Mouse (Mus musculus) kidney, adult 18-20 months (tissue): ENCODE data around the gene Chil1.

Source experiments
- DNase-seq: peaks from one replicate; pipeline ENCODE4 v3.0.0; 2021

Gene Chil1

DNA sequence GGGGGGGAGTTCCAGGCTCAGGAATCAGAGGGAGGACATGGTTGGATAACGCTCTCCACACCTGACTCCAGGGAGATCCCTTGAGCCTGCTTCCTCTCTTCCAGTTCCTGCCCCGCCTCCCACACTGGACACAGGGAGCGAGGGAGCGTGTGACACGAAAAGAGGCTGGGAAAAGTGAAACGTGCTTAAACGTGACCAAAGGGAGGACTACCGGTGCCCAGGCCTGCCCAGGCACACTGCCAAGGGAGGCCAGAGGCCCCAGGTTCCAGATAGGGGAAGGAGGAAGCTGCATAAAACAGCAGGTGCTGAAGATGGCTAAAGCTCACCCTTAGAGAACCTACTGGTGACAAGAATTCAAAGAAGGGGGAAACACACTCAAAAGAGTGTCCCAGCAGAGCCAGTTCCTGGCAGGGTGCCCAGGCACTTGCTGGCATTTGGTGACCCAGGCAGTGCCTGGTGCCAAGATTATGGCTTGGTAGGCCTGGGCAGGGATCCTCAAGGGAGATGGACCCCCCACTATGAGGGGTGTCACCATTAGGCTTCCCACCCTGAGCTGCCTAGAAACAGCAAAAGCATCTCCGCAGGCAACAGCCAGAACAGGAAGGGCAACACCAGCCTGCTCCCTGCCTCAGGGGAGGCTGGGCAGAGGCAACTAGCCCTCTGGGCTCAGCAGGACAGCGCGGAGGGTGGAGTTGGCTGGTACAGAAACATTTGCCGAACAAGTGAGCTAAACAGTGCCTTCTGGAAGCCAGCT is 51.0 kb downstream of the Chil1 start:
- peak; percentile 61 for DNase-seq

DNA sequence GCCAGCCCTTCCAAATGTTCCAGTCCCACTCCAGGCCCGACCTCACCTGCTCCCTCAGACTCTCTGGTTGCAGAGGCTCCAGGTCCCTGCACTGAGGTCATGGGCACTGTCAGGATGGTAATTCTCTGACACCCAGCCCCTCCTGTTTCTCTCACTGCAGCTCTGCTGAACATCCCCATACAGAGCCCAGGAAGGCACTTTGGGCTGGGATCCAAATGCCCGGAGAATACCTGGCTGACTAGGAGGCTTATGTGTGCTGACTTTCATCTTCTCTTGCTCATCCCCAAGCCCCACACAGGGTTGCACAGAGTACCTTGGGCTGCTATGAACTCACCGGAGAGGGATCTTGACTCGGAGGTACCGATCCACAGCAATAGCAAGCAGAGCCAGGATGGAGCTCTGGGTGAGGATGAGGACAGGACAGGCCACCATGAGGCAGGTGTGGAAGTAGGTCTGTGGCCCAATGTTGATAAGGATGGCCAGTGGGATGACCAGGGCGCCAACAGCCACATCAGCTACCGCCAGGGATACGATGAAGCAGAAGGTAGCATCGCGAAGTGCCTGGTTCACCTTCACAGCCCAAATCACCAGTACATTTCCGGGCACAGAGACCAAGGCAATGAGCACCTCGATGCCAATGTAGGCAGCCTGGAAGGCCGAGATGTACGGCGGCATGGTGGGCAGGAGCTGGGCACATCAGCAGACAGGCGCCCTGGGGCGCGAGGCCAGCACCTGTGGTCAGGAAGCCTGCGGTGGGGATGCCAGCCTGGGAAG is 51.9 kb downstream of the Chil1 start:
- DNase-seq = no peak

DNA sequence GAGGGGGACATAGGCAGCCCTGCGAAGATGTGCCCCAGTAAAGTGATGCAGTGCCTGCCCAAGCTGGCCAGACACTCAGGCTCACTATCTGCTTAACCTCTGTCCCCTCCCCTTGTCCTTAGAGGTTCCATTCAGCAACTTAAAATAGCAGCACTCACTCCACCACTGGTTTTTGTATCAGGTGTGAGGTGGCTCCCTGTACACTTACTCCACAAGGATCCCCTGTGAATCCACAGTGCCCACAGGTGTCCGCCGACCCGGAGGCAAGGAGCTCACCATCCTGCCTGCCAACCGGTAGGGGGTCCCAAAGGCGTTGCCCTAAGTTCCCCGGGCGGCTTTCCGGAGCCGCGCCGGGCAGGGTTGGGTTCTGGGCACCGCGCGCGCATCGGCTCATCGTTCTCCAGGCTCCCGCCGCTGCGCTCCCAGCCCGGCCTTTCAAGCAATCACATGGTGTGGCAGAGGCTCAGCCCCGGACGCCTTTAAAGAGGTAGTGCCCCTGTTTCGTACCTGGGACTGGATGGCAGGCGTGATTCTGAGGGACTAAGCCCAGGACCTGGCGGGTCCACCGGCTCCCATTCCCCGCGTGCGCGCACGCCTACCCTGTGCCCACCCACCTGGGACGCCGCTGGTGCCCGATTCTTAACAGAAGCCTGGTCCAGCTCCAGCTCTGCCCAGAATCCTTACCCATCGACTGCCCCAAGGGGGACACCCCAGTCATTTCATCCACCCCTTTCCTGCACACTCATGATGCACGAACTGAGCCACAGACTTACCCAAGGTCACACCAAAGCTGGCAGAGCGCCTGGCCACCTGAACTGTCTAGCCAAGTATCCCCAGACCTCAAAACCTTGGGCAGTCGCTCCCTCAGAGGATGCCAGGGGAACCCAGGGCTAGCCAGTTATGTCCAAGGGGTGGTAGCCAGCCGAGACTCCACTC is 52.7 kb downstream of the Chil1 start:
- DNase-seq = peak; percentile 49

DNA sequence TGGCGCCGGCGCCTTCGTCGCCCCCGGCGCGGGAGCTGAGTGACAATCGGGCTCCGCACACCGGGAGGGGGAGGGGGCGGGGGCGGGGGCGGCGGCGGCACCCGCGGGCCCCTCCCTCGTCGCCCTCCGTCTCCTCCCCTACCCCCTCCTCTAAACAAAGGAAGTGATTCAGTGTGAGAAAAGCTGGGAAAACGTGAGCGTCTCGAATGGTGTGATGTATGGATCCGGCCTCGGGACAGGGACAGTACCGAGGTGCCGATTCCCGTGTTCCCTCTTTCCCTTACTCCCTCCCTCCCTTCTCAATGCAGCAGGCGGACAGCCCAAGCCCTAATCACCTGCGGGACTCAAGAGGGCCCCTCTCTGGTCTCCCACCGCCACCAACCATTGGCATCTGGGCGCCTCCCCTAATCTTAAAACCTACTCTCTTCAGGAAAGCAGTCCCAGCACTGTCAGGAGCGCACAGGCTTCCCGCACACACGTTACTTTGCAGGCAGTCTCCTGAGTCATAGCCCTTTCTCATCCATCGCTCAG is 53.5 kb downstream of the Chil1 start, which contains the start of gene Adora1:
Gene Adora1 (minus strand): TSS at position 41 of the 531 bp plus-strand sequence.
- DNase-seq = no peak

DNA sequence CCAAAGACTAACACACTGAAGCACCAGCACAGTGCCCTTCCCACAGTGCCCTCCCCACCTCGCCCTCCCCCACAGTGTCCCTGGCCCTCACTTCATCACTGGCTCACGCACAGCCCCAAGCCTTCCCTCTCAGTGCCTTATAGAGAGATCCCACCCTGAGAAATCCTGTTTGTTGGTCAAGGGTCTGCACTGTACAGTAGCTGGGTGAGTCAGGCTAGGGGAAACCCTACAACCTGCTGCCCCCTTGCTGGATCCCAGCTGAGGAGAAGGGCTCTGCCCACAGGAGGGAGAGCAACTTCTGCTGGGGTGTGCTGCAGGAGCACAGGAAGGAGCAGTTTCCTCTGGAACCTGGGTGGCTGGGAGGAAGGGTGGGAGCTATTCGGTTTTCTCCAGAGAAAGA is 54.2 kb downstream of the Chil1 start:
- no peak for DNase-seq

DNA sequence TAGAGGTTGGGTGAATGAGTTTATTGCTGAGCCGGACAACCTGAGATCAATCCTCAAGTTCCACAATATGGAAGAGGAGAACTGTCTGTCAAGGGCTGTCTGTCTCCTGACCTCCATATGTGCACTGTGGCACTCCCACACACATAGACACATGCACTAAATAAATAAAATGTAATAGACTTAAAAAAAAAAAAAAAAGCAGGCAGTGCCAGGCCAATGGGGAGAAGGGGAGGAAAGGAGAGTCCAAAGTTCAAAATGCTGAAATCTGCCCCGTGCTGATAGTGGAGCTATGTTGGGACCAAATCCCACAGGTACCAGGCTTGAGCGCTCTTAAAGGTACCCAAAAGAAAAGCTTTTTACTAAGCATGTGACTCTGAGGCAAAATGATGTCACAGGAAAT is 55.5 kb downstream of the Chil1 start:
- no peak for DNase-seq
